Mouse (Mus musculus) hindbrain, embryonic 14.5 days (tissue): ENCODE results near the gene Calu. TPM values are rescaled to one million over a fixed set of nuclear protein-coding genes. Genes with fewer than 3 reads are reported as not detected.

ENCODE experiments used
- ATAC-seq: fragments of 200-750 bp; cut with Nextera tagmentation; 2 replicates; pipeline ENCODE4 v1.8.0; 2017; ENCODE audit warnings: moderate number of reproducible peaks, mild to moderate bottlenecking, moderate TSS enrichment, moderate library complexity; ENCODE audit not compliant: low FRiP score
- DNase-seq: peaks from one replicate; pipeline ENCODE4 v3.0.0-alpha.2; 2015; ENCODE audit warnings: low spot score
- H3K27ac ChIP-seq: fragments of 300-500 bp; sonication (generic); 2 replicates; pipeline ENCODE4 v1.5.1; 2014; ENCODE audit warnings: mild to moderate bottlenecking, moderate library complexity
- H3K27me3 ChIP-seq: fragments of 300-500 bp; sonication (generic); 2 replicates; pipeline ENCODE4 v1.6.1; 2014; ENCODE audit warnings: mild to moderate bottlenecking, low read length, mixed read lengths; ENCODE audit not compliant: control insufficient read depth, insufficient read depth
- H3K36me3 ChIP-seq: fragments of 300-500 bp; sonication (generic); replicated peaks from 2 replicates; pipeline ENCODE4 v1.6.1; 2014; ENCODE audit not compliant: control insufficient read depth, insufficient read depth
- H3K4me1 ChIP-seq: fragments of 300-500 bp; sonication (generic); replicated peaks from 2 replicates; pipeline ENCODE4 v1.6.1; 2014; ENCODE audit warnings: antibody characterized with exemption, low read length, mixed read lengths; ENCODE audit not compliant: control insufficient read depth, insufficient read depth
- H3K4me2 ChIP-seq: fragments of 300-500 bp; sonication (generic); replicated peaks from 2 replicates; pipeline ENCODE4 v1.6.1; 2014; ENCODE audit warnings: mild to moderate bottlenecking, moderate library complexity
- H3K4me3 ChIP-seq: fragments of 300-500 bp; sonication (generic); replicated peaks from 2 replicates; pipeline ENCODE4 v1.5.1; 2014; ENCODE audit warnings: mild to moderate bottlenecking, low read length
- H3K9ac ChIP-seq: fragments of 300-500 bp; sonication (generic); 2 replicates; pipeline ENCODE4 v1.6.1; 2014
- H3K9me3 ChIP-seq: fragments of 300-500 bp; sonication (generic); 2 replicates; pipeline ENCODE4 v1.6.1; 2016; ENCODE audit warnings: low read length; ENCODE audit not compliant: control insufficient read depth
- WGBS: fragments of 180-500 bp; shearing (Covaris S2); extraction: QIAGEN DNeasy Blood & Tissue Kit; methylation state at CpG from one replicate; pipeline ENCODE4 v1.1.7; 2014; 5-methylcytosine and 5-hydroxymethylcytosine counted together
- polyA plus RNA-seq: library from polyadenylated mRNA; unstranded; fragments of >200 nt; fragmentation: Nextera tagmentation; extraction: Ambion mirVana; gene quantifications from 2 replicates; pipeline ENCODE4 v1.2.1, GENCODE M21; 2014

The Calu gene
- polyA plus RNA-seq, 1 experiment from 2014 or later, result 187 TPM

- 47% methylated on average over 5 of the region's 5 CpGs for WGBS
- no peak overlapping the region for H3K4me2 ChIP-seq
- no peak for DNase-seq
- H3K36me3 ChIP-seq, result peaks cover 17% of the 10 kb centered on the region
- no peaks in the 10 kb centered on the region for H3K27me3 ChIP-seq
- no peak overlapping the region for H3K27ac ChIP-seq
- H3K9me3 ChIP-seq, result no peaks in the 10 kb centered on the region
- H3K4me3 ChIP-seq, result no peak overlapping the region
- H3K4me1 ChIP-seq, result peaks cover 9% of the 10 kb centered on the region
- H3K9ac ChIP-seq, result no peak overlapping the region
- ATAC-seq, result no peak
These were observed 4.9 kb downstream of the Calu start for GRCm38 (mm10) chr6:29352816-29353215.

GRCm38 (mm10) chr6:29359386-29359785, 11.5 kb downstream of the Calu start:
- peaks cover 45% of the 10 kb centered on the region for H3K36me3 ChIP-seq
- no peaks in the 10 kb centered on the region for H3K27me3 ChIP-seq
- no peak for ATAC-seq
- H3K9ac ChIP-seq, result no peak overlapping the region
- H3K9me3 ChIP-seq, result no peaks in the 10 kb centered on the region
- H3K4me3 ChIP-seq, result no peak overlapping the region
- DNase-seq, result no peak
- H3K4me1 ChIP-seq, result no peaks in the 10 kb centered on the region
- H3K4me2 ChIP-seq, result no peak overlapping the region
- H3K27ac ChIP-seq, result no peak overlapping the region
- WGBS, result 97% methylated on average over 3 of the region's 3 CpGs

GRCm38 (mm10) chr6:29360211-29360610, 12.3 kb downstream of the Calu start:
- ATAC-seq, result no peak
- H3K9me3 ChIP-seq, result no peaks in the 10 kb centered on the region
- H3K4me2 ChIP-seq, result no peak overlapping the region
- DNase-seq, result no peak
- no peaks in the 10 kb centered on the region for H3K4me1 ChIP-seq
- no peak overlapping the region for H3K27ac ChIP-seq
- no peak overlapping the region for H3K9ac ChIP-seq
- no peak overlapping the region for H3K4me3 ChIP-seq
- 88% methylated on average over 6 of the region's 6 CpGs for WGBS
- no peaks in the 10 kb centered on the region for H3K27me3 ChIP-seq
- peaks cover 45% of the 10 kb centered on the region for H3K36me3 ChIP-seq

GRCm38 (mm10) chr6:29362246-29363128, 14.6 kb downstream of the Calu start:
- ATAC-seq (no peak), DNase-seq (no peak)
- H3K36me3 ChIP-seq, result peaks cover 47% of the 10 kb centered on the region
- H3K9me3 ChIP-seq, result no peaks in the 10 kb centered on the region
- no peak overlapping the region for H3K4me2 ChIP-seq
- no peak overlapping the region for H3K9ac ChIP-seq
- 58% methylated on average over 7 of the region's 7 CpGs for WGBS
- H3K27me3 ChIP-seq, result no peaks in the 10 kb centered on the region
- H3K4me1 ChIP-seq, result no peaks in the 10 kb centered on the region
- no peak overlapping the region for H3K4me3 ChIP-seq
- H3K27ac ChIP-seq, result no peak overlapping the region

GRCm38 (mm10) chr6:29363129-29363515, 15.3 kb downstream of the Calu start:
- H3K9me3 ChIP-seq, result no peaks in the 10 kb centered on the region
- WGBS, result 90% methylated on average over 3 of the region's 3 CpGs
- no peak for ATAC-seq

GRCm38 (mm10) chr6:29365277-29365676, 17.4 kb downstream of the Calu start:
- WGBS, result 93% methylated on average over 1 of the region's 1 CpGs
- no peak for ATAC-seq
- no peaks in the 10 kb centered on the region for H3K4me1 ChIP-seq

More at GRCm38 (mm10) chr6:29363129-29363515, 15.3 kb downstream of the Calu start:
- no peak overlapping the region for H3K4me3 ChIP-seq
- H3K9ac ChIP-seq, result no peak overlapping the region
- no peaks in the 10 kb centered on the region for H3K27me3 ChIP-seq
- no peak overlapping the region for H3K4me2 ChIP-seq
- no peak overlapping the region for H3K27ac ChIP-seq
- no peaks in the 10 kb centered on the region for H3K4me1 ChIP-seq
- peaks cover 46% of the 10 kb centered on the region for H3K36me3 ChIP-seq
- DNase-seq, result no peak

GRCm38 (mm10) chr6:29377386-29377785, 29.5 kb downstream of the Calu start:
- H3K36me3 ChIP-seq, result peaks cover 58% of the 10 kb centered on the region
- DNase-seq (no peak), ATAC-seq (no peak)
- H3K4me2 ChIP-seq, result no peak overlapping the region
- H3K4me1 ChIP-seq, result no peaks in the 10 kb centered on the region
- no peak overlapping the region for H3K9ac ChIP-seq
- H3K4me3 ChIP-seq, result no peak overlapping the region
- no peak overlapping the region for H3K27ac ChIP-seq
- no peaks in the 10 kb centered on the region for H3K9me3 ChIP-seq
- 98% methylated on average over 4 of the region's 4 CpGs for WGBS
- H3K27me3 ChIP-seq, result no peaks in the 10 kb centered on the region

More at GRCm38 (mm10) chr6:29365277-29365676, 17.4 kb downstream of the Calu start:
- H3K36me3 ChIP-seq, result peaks cover 43% of the 10 kb centered on the region
- H3K27me3 ChIP-seq, result no peaks in the 10 kb centered on the region
- H3K4me3 ChIP-seq, result no peak overlapping the region
- H3K27ac ChIP-seq, result no peak overlapping the region
- no peak for DNase-seq
- H3K9ac ChIP-seq, result no peak overlapping the region
- no peaks in the 10 kb centered on the region for H3K9me3 ChIP-seq
- no peak overlapping the region for H3K4me2 ChIP-seq

- Histone ChIP-seq H3K9ac (no peak overlapping the region), H3K4me2 (no peak overlapping the region), H3K27ac (no peak overlapping the region), H3K27me3 (no peaks in the 10 kb centered on the region), H3K9me3 (no peaks in the 10 kb centered on the region), H3K4me1 (no peaks in the 10 kb centered on the region), H3K4me3 (no peak overlapping the region), H3K36me3 (peaks cover 45% of the 10 kb centered on the region)
- DNase-seq (no peak), ATAC-seq (no peak)
- 99% methylated on average over 10 of the region's 10 CpGs for WGBS
These were observed 30.8 kb downstream of the Calu start for GRCm38 (mm10) chr6:29378678-29379077.

GRCm38 (mm10) chr6:29379954-29380353, 32.1 kb downstream of the Calu start:
- Histone ChIP-seq H3K4me3 (no peak overlapping the region), H3K9me3 (no peaks in the 10 kb centered on the region), H3K36me3 (peaks cover 32% of the 10 kb centered on the region), H3K27me3 (no peaks in the 10 kb centered on the region), H3K4me1 (no peaks in the 10 kb centered on the region), H3K27ac (no peak overlapping the region), H3K4me2 (no peak overlapping the region), H3K9ac (no peak overlapping the region)
- ATAC-seq (no peak), DNase-seq (no peak)
- 90% methylated on average over 6 of the region's 6 CpGs for WGBS
